Mouse (Mus musculus) yolk sac, embryonic 10.5 days (tissue): Measurements from ENCODE around the gene Hoxb1.

Experiments used
- DNase-seq: peaks from one replicate; pipeline ENCODE4 v3.0.0-alpha.2; 2017; ENCODE audit warnings: low spot score

Gene Hoxb1

DNA sequence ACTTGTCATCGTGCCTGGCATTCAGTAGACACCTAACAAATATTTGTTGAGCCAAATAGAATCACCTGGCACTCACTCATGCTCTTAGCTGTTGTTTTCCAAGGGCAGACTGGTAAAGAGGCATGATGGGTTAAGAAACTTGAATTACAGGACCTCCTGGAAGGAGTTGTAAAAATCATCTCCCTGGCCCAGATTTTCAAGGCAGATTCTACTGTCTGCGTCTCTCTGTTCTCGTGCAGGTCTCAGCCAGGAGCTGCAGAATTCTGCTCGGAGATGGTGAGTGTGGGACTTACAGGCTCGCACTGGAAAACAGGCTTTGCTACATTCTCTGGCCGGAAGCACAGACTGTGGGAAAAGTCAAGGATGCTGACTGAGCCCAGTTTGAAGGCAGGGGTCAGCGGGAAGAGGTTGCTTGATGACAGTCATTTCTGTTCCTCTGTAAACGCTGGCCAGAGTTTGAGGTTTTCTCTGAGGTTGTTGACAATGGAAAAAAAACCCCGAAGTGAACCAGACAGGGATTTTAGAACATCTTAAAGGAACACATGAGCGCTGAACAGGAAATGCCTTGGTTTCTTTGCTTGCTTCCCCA is 38.6 kb downstream of the Hoxb1 start:
- peak; percentile 34 for DNase-seq

DNA sequence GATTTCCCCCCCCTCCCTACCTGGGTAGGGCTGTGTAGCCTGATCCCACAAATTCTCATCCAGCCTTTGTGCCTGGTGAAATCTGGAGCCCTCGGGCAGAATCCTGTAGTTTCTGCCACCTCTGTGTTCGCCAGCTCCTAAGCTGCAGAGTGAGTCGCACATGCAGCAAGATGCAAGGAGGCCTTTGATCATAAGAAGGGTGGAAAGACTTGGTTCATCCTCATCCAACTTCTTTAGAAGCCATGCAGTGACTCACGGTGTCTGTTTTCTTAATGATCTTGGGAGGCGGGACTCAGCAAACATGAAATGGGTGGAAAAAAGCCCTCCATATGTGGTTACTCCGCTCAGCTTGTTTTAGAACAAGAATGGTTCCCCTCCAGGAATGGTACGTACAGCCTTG is 39.3 kb downstream of the Hoxb1 start:
- no peak for DNase-seq

DNA sequence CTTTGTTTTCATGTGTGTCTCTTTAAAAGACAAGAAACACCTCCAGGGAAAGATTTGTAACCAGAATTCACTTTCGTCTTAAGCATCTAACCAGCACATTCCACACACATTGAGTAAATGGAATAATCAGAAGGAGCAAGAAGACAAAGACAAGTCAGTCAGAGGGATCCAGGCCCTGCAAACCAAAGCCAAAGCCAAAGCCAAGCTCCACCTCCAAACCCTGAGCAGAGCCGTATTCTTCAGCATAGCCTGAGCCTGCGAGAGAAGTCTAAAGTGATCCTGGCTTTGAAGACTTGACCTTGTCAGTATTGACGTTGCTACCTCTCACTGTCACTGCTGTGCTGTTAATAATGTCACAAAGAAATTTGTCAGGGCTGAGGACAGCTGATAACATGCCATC is 40.0 kb downstream of the Hoxb1 start:
- DNase-seq: no peak

DNA sequence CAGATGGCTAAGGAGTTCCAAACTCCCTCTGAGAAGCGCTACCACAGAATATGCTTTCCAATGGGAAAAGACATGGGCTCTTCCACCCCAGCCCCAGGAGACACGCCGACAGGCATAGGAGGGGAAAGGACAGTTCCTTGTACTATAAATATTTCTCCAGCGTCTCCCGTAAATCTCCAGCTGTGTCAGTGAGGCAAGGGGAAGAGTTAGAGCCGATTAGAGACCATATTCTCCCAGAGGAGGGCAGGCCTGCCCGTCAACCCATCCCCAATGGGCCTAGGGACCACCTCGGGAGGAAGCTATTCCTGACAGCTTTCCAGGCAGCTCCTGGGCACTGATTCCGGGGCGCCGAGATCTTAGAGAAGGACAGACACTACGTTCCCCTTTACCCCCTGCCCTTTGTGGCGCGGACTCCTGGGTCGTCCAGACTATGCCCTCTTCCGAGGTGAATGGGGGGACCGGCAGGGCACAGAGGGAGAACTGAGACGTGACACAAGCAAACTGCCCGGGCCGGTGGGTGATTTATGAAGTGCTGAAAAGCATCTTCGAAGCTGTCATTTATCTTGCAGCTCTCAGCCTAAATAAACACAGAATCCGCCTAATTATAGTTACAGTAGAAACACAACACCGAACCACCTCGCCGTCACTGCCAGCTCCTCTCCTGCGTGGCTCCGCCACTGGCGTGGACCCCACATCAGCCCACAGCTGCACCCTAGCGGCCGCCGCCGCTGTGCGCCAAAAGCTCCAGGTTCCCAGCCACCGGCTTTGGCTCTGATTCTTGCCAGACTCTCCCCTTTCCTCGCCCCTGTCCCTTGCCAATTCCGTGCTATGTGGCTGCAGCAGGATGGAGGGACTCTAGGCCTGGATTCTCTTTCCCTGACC is 41.9 kb downstream of the Hoxb1 start:
- peak; percentile 44 for DNase-seq

DNA sequence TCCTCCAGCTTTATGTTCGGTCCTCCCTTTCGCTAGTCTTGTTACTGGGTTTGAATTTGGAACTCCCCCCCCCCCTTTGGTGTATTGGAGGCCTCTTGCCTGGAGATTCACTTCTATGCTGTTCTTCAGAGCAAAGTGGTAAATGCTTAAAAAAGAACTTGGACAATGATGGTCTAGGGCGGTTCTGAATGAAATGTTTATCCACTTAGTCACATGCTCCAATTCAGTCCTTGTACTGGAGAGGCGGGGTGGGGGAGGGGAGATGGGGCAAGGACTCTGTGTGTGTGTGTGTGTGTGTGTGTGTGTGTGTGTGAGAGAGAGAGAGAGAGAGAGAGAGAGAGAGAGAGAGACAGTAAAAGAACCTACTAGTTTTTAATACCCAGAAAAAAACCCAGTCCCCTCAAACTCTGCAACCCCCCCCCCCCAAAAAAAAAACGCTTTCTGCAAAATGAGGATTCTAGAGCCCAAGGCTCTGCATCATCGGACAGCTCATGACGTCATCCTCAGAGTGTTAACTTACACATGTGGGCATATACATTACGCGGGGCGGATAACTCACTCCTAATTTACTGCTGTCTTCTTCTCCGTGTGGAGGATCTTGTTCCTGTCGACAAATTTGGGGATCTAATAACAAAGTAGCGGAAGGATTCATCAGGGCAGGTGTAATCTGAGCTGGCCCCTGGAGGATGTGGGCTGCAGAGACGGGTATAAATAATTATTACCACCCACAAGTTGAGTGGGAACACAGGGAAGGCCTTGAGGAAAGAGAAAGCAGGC is 42.9 kb downstream of the Hoxb1 start:
- DNase-seq: no peak

DNA sequence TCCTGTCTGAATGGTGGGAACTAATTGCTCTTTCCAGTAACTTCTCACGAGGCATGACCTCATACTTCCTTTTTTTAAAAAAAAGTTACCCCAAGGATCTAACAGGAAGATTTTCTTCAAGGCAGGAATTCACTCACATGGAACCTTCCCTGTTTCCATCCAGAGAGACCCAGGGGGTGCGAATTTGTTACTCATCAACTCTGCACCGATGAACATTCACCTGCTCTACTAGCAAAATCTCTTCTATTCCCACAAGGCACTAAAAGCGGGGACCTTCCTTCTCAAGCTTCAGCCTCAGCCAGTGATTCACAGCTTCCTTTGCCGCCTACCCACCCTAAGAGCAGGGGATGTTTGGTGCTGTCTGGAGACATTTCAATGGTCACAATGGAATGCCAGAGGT is 45.5 kb downstream of the Hoxb1 start:
- no peak for DNase-seq

DNA sequence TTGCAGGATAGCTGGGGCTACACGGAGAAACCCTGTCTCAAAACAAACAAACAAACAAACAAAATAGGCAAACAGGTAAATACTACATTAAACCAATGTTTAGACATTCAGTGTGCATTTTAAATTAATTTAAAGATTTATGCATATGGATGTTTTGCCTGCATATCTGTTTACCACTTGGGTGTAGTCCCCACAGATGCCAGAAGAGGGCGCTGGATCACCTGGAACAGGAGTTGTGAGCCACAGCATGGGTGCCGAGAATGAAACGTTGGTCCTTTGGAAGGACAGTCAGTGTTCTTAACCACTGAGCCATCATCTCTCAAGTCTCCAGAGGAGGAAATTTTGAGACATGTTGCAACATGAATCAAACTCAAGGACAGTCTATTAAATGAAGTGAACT is 46.4 kb downstream of the Hoxb1 start:
- no peak for DNase-seq

DNA sequence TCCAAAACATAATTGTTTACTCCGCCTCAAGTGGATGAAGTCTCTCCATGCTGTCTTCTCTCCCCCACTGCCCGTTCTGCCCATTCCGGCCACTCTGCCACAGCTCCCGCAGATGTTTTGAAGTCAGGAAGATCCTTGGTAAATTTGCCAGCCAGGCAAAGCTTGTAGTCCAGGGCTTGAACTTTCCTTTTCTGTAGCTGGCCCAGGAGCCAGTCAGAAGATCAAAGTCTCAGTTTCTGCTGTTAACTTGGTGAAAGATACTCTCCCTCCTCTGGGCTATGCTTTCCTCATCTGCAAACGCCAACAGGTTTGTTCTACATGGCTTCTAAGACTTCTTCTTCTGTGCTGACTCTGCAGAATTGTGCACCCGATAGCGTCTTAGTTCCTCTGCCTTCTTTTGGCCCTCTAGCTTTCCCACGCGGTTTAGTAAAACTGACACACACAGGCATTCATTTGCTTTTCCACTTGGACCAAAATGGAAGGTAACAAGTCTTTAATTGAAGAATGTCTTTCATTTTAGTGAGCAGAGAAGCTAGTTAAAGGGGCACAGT is 47.5 kb downstream of the Hoxb1 start:
- no peak for DNase-seq

DNA sequence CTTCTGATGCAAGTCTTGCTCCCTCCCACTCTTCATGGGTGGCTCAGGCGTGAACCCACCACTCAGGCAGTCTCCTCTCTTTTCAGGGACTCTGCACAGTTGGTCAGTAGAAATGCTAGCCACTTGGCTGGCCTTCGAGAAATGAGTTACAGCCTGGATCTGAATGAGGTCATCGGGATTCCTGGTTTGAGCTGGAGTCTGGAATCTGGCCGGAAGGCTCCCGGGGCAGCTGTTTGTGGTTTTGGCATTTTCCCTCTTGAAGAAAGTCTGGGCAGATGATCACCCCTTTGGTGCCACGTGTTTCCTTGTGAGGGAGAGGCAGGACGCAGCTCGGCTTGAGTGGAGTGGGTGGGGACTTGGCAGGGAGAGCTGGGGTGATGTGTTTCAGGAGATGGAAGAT is 48.0 kb downstream of the Hoxb1 start:
- DNase-seq: peak; percentile 72

DNA sequence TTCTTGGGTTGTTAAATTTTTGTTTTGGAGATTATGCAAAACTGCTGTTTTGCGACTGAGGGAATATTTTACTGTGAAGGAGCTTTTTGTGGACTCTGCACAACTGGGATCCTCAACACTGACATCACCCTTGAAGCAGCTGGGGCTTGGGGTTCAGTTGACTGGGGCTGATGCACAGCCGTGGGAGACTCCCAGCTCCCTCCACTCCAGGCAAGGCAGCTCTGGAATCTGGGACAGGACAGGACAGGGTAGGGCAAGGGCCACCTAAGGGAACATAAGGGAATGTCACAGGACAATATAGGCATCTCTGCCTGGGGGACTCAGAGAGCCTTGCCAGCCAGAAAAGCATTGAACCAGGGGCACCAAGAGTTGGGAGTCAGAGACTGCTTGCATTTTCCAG is 48.5 kb downstream of the Hoxb1 start:
- no peak for DNase-seq
